Mouse (Mus musculus): ENCODE data around the gene Chst11. TPM values are rescaled to one million over a fixed set of nuclear protein-coding genes. Genes with fewer than 3 reads are reported as not detected.

The Chst11 gene
- total RNA-seq (2021): 10 to 100 TPM; 59.8 to 61.9 TPM
- long read RNA-seq, experiment 1, full-length matches to known transcripts: 1 of 22 reads
- long read RNA-seq, experiment 1, partial matches to known transcripts: 0 of 22 reads
- long read RNA-seq, experiment 1, other reads (novel, unspliced or antisense): 21 of 22 reads
- long read RNA-seq, experiment 2, full-length matches to known transcripts: 1 of 11 reads
- long read RNA-seq, experiment 2, partial matches to known transcripts: 0 of 11 reads
- long read RNA-seq, experiment 2, other reads (novel, unspliced or antisense): 10 of 11 reads

- DNase-seq (ENCODE audit: low spot score in 2 of 2): peak; percentile 83 to 84
Observed at GRCm38 (mm10) chr10:82984950-82985699, at the start of gene Chst11. Chst11 (plus strand) TSS chr10:82985498.

DNA sequence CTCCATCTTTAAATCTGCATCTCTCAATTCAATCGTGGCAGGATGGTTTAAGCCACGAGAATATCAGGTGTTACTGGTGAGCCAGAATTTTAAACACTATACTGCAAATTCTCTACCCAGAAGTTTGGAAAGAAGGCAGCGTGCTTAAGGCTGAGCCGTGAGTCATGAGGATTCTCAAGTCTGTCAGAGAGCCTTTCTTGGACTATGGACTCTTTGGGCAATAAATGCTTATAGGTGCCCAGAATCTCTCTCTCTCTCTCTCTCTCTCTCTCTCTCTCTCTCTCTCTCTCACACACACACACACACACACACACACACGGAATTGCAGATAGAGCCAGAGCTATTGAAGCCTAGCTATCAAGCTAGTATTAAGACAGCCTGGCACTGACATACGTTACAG, 49.5 kb upstream of the Chst11 start:
- DNase-seq (ENCODE audit: low spot score in 2 of 2): no peak

- DNase-seq (ENCODE audit: low spot score in 2 of 2): no peak
Observed at GRCm38 (mm10) chr10:82953415-82953814, 31.9 kb upstream of the Chst11 start.

GRCm38 (mm10) chr10:82955117-82955516, 30.2 kb upstream of the Chst11 start:
- no peak for DNase-seq (ENCODE audit: low spot score in 2 of 2)

DNA sequence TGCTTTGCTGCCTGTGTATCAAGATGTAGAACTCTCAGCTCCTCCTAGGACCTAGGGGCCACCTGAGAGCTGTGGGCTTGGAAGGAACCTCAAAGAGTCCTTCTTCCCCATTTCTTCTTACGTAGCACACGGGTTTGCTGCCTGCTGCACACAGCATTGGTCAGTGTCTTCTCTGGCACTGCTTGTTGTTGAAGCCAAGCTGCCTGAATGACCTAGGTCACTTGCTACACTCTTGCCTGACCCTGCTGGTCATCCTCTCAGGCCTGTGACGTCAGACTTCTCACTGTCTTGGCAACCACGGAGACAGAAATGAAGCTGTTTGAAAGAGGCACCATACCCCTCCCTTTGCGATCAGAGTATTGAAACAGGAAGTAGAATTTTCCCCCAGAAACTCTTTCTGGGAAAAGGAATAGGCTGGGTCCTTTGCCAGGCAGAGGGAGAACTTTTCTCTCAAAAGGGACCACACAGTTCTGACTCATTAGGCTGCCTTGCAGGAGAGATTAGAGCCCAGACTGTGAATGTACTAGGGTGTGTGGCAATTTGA, 27.0 kb upstream of the Chst11 start:
- no peak for DNase-seq (ENCODE audit: low spot score in 2 of 2)

DNA sequence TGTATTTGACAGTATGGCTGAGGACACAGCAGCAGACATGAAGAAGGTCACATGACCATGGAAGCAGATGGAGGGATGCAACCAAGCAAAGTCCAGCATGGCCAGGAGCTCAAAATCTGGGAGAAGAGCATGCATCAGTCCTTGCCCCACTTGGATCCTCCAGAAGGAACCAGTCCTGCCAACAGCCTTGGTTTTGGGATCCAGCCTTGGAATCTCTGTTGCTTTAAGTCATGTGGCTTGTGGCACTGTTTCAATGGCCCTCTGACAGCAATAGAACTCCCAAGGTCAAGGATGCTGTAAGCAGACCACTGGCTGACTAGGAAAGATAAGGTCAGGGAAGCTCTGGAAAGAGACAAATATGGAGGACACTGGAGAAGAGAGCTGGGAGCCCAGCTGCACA, 26.0 kb upstream of the Chst11 start:
- DNase-seq (ENCODE audit: low spot score in 2 of 2): no peak

GRCm38 (mm10) chr10:82961302-82961701, 24.0 kb upstream of the Chst11 start:
- DNase-seq (ENCODE audit: low spot score in 2 of 2): no peak

DNA sequence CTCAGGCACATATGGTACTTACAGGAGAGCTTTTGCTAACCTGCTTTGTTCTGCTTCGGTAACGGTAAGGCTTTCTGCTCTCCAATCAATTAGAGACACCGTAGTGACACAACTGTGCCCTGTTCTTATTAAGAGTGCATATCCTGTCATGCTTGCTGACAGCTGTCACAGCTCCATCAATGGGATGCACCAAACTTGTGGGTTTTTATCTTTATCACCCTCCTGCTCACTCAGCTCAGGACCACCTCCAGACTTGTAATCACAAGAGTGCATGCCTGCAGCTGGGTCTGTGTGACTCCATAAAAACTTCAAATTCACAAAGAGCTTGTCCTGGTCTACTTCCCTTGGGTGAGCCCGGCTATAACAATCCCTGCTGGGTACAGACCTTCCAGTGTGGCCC, 23.3 kb upstream of the Chst11 start:
- DNase-seq (ENCODE audit: low spot score in 2 of 2): no peak

- no peak for DNase-seq (ENCODE audit: low spot score in 2 of 2)
Observed at GRCm38 (mm10) chr10:82962472-82963020, 22.8 kb upstream of the Chst11 start.

DNA sequence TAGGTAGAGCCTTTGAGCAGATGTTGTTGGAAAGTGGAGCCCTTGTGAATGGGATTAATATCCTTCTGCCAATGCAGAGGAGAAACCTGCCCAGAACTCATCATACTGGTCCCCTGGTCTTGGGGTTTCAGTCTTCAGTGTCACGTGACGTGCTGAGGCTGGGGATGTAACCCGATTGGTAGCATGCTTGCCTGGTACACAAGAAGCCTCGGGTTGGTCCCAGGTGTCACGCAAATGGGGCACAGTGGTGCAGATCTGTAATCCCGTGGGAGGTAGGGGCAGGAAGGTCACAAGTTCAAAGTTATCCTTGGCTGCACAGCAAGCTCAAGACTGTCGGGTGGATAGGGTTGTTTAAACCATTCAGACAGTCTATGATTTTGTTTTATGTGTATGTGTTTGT, 20.8 kb upstream of the Chst11 start:
- no peak for DNase-seq (ENCODE audit: low spot score in 2 of 2)

GRCm38 (mm10) chr10:82966672-82967071, 18.6 kb upstream of the Chst11 start:
- no peak for DNase-seq (ENCODE audit: low spot score in 2 of 2)

DNA sequence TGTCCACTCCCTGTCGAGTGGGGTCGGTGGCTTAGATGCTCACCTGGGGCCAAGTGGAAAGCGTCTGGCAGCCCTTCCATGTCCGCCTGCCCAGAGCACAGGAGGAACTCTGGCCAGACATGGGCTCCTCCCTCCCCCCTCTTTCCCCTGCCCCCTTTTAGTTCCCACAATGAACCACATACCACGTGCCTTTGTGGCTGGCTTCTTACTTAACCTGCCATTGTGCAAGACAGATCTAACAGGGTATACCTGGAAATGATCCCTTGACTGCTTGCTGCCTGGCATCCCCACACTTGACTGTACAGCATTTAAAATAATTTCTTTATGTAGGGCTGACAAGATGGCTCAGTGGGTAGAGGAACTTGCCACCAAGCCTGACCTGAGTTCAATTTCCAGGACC, 15.7 kb upstream of the Chst11 start:
- DNase-seq (ENCODE audit: low spot score in 2 of 2): no peak

DNA sequence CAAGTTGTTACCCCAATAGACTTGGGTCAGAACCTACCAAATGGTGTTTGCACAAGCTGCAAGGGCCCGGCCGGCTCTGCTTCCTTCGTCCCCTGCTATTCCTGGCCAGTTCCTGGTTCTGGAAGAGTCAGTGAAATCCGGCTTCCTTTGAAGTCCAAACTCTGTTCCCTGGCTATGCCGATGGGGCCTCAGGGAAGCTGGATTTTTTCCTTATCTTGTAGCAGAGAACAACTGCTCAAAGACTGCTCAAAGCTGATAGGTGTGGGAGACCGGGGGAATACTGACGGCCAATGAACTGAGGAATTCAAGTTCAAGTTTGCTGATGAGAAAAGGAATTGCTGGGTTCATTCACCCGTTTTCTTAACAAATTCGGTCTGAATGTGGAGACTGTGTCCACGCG, 13.7 kb upstream of the Chst11 start:
- DNase-seq (ENCODE audit: low spot score in 2 of 2): no peak

DNA sequence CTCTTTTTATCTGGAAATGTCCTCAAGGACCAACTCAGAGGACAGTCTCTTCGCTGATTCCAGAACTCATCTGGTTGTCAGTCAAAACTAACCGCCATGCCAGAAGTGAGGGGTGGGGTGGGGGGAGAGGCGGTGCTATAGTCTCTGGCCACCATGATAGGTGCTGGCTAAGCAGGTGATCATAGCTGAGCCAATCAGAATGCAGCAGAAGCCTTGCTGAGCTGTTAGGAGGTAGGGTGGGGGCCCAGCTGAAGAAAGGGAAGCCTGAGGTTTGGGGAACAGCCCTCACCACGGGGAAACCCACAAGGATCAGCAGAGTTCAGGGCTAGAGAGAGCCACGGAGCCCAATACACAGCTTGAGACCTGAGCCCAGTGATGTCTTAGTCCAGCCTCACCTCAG, 11.1 kb upstream of the Chst11 start:
- DNase-seq (ENCODE audit: low spot score in 2 of 2): no peak

DNA sequence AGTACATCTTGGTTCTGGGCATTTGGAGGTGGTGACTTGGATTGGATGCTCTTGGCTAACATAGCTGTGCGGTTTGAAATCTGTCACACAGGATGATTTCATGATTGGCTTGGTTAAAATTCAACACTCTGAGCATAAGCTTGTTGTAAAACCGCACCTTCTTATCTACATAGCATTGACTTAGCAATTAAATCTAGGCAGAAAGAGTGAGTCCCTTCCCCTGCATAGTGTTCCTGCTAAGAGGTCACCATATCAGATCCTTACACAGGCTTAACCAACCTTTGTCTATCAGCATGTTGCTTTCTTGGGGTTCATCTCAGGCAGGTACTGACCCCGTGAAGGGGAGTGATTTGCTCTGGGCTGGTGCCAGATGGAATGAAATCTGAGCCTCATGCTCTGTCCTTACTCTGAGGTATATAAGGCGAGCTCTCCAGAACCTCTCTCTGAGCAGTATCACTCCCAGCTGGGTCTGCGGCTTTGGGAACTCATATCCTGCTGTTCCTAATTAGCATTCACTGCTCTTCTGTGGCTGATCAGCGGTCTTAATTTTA, 10.6 kb upstream of the Chst11 start:
- no peak for DNase-seq (ENCODE audit: low spot score in 2 of 2)

- no peak for DNase-seq (ENCODE audit: low spot score in 2 of 2)
Observed at GRCm38 (mm10) chr10:82975806-82976205, 9.5 kb upstream of the Chst11 start.

GRCm38 (mm10) chr10:82982286-82982685, 3.0 kb upstream of the Chst11 start:
- no peak for DNase-seq (ENCODE audit: low spot score in 2 of 2)

DNA sequence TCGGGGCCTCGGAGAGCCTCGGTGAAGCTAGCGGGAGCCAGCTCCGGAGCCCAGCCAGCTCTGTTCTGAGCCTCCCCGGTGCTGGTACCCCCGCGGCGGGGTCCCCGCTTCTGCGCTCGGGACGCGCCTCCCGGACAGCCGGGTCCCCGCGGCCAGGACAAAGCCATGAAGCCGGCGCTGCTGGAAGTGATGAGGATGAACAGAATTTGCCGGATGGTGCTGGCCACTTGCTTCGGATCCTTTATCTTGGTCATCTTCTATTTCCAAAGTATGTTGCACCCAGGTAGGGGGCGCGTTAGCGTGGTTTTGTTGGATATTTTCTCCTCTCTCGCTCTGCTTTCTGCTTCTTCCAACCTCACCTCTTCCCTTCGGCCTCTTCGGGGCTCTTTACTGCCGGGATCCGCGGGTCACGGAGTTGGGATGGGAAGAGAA, 418 bp downstream of the Chst11 start:
- peak; percentile 62 to 64 for DNase-seq (ENCODE audit: low spot score in 2 of 2)

DNA sequence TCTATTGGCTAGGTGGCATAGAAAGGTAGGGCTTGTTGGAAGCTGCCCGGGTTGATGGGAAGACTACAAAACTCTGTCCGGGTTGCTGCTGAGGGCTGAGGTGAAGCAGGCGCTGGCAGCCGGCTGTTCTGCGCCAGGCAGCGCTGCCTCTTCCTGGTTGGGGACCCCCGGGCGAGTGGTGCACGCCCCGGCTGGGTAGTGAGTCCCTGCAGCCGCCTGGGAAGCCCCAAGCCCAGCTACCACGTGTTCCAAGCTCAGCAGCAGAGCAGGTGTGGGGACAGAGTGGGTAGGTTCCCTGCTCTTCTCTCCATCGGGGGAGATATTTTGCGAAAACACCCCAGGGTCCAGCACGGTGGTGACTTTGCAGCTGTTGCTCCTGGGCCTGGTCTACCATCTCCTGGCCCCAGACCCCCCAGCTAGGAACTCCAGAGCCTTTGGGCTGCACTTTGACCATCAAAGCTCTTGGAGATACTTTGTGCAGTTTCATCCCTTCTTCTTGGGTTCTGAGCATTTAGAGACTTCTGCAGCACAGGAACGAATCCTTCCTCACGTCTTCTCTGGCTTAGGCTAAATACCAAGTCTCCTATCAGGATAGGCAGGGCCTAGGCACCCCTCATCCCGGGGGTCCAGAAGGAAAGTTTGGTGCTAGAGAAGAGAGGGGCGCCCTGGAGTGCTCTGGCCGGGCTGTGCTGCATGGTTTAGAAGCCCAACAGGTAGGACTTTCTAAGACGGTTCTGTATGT, 1.1 kb downstream of the Chst11 start:
- DNase-seq (ENCODE audit: low spot score in 2 of 2): no peak

DNA sequence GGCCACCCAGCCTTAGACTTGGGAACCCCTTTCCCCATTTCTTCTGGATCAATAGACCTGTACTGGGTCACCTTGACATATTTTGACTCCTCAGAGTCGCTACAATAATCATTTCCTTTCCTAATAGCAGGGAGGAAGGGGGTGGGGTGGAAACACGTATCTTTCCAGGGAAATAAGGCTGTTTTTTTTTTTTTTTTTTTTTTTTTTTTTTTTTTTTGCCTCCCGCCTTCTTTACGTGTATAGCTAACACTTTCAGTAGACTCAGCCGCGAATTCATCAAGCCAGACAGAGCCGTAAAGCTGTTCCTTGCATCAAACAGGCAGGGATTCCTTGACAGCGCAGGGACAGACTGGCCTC, 1.7 kb downstream of the Chst11 start:
- DNase-seq (ENCODE audit: low spot score in 2 of 2): no peak

GRCm38 (mm10) chr10:82987394-82987793, 2.1 kb downstream of the Chst11 start:
- DNase-seq (ENCODE audit: low spot score in 2 of 2): no peak
